Mouse (Mus musculus): ENCODE data around the gene Ipo7. TPM values are rescaled to one million over a fixed set of nuclear protein-coding genes. Genes with fewer than 3 reads are reported as not detected.
"Not testable (repeated sequence)": the region's sequence is repeated elsewhere in the genome, so short reads cannot be mapped to it uniquely, and the experiment has no call there.

Gene Ipo7
- polyA plus RNA-seq, 1 experiment from 2014 or later = 58.6 TPM

DNA sequence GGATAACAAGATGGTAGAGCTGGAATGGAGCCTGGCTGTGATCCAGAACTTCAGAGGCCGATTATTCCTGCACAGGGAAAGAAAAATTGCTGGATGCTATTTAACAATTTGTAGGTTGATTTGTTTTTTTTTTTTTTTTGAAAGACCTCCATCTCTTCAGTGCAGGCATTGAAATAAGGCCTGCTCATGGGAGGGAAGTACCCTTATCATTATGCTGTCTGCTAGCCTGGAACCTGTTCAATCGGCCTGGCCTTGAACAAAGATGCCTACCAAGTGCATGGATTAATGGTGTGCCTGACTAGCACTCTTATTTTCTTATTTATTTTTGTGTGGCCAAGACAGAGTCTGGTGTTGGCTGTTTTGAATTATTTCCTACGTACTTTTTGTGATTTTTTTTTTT is 12.3 kb downstream of the Ipo7 start:
- Histone ChIP-seq H3K27ac (no peak overlapping the region), H3K4me2 (no peak overlapping the region), H3K9ac (no peak overlapping the region), H3K9me3 (no peaks in the 10 kb centered on the region), H3K27me3 (no peaks in the 10 kb centered on the region), H3K36me3 (replicated peaks) (peaks cover 37% of the 10 kb centered on the region), H3K4me1 (no peaks in the 10 kb centered on the region), H3K4me3 (replicated peaks) (no peak overlapping the region)
- 88% methylated on average over 3 of the region's 3 CpGs for WGBS
- no peak for ATAC-seq (ENCODE audit: low FRiP score)

DNA sequence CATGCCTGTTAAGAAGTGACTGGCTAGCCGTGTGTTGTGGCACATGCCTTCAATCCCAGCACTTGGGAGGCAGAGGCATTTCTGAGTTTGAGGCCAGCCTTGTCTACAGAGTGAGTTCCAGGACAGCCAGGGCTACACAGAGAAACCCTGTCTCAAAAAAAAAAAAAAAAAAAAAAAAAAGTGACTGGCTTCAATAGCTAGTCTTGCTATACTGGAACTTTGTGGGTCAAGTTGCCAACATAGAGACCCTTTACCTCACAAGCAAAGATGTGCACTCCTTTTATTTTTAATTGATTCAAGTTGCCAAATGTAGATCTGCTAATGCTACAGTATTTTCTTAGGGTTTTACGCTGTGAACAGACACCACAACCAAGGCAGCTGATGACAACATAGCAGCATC is 39.6 kb downstream of the Ipo7 start:
- not testable (repeated sequence) for ATAC-seq (ENCODE audit: low FRiP score)
- H3K36me3 ChIP-seq (replicated peaks) = peaks cover 43% of the 10 kb centered on the region

DNA sequence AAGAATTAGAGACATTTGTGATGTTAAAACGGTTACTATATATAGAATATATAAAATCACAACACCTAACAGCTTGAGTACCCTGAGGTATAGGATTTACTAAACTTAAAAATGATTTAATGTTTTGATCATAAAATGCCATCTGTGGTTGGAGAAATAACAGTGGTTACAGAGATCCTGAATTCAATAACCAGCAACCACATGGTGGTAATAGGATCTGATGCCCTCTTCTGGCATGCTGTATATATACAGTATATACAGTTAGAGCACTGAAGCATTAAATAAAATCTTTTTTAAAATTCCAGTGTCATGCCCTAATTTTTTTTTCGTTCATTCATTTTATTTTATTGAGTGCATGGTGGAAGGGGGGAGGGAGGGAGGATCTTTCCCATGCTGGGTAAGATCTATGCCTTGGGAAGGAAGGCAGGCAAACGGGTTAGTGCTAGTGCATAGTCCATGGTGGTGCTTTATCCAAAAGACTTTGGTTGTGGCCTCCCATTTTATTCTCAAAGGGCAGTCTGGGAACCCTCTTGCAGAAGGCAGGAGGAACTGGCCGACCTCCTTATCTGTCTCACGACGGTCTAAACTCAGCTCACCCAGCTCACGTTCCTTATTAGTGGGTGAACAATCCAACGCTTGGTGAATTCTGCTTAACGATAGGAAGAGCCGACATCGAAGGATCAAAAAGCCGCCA is 41.2 kb downstream of the Ipo7 start:
- no peak overlapping the region for H3K4me2 ChIP-seq
- H3K27ac ChIP-seq = 0 out of 2 replicates have a peak overlapping the region, but pooled peaks have one; percentile 19
- 88% methylated on average over 12 of the region's 12 CpGs for WGBS
- no peaks in the 10 kb centered on the region for H3K9me3 ChIP-seq
- ATAC-seq (ENCODE audit: low FRiP score) = no peak
- no peaks in the 10 kb centered on the region for H3K27me3 ChIP-seq
- H3K36me3 ChIP-seq (replicated peaks) = peaks cover 35% of the 10 kb centered on the region
- no peak overlapping the region for H3K9ac ChIP-seq
- H3K4me1 ChIP-seq = peaks cover 12% of the 10 kb centered on the region
- no peak overlapping the region for H3K4me3 ChIP-seq (replicated peaks)

More for the DNA sequence above, 39.6 kb downstream of the Ipo7 start:
- H3K9me3 ChIP-seq; H3K4me1 ChIP-seq; H3K27ac ChIP-seq; H3K4me2 ChIP-seq; H3K4me3 ChIP-seq (replicated peaks); H3K9ac ChIP-seq; H3K27me3 ChIP-seq: not testable (repeated sequence)
- 96% methylated on average over 2 of the region's 2 CpGs for WGBS

DNA sequence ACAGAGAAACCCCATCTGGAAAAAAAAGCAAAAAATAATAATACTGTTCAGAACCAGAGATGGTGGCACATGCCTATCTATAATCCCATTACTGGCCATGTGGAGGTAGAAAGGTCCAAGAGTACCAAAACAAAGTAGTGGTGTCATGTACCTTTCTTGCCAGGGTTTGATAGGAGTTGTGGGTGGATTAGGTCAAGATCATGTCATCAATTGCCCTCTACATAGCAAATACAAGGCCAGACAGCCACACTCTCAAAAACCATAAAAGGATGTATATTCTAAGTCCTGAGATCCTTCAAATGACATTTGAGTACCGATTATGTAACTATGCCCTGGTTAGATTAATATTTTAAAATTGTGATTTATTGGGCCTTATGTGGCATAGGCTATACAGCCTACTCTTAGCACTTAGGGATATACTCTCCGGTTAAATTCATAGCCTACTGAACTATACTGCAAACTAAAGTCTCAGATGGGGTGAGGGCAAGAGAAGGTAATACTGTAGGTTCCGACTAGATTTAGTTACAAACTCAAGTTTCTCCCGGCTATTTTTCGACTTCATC is 42.1 kb downstream of the Ipo7 start:
- Histone ChIP-seq H3K36me3 (replicated peaks) (peaks cover 27% of the 10 kb centered on the region), H3K4me2 (peak overlapping the region; percentile 55), H3K27ac (peak overlapping the region; percentile 100), H3K4me3 (replicated peaks) (peak overlapping the region; percentile 85), H3K4me1 (peaks cover 12% of the 10 kb centered on the region), H3K9me3 (no peaks in the 10 kb centered on the region), H3K27me3 (no peaks in the 10 kb centered on the region), H3K9ac (peak overlapping the region; percentile 98)
- ATAC-seq (ENCODE audit: low FRiP score) = no peak
- 21% methylated on average over 5 of the region's 5 CpGs for WGBS

DNA sequence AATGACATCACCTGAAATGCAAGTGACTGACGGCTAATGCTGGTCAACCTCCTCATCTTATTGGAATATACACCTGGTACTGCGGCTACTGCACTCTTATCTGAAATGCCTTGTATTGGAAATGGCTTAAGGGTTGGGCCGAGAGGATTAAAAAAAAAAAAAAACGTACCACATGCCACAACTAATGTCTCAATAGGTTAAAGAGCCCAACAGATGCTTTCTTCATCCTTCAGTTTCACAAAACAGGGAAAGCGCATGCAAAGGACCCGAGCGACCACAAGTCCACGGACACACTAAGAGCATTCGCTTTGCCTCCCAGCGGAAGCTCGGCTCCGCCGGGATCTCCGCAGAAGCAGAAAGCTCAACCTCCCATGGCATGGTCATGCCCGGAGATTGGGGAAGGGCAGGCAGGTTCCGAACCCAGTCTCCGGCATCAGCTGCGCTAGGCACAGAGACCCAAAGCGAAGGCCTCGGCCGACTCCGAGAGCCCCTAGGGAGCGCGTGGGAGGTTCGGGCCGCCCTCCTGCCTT is 42.7 kb downstream of the Ipo7 start:
- no peaks in the 10 kb centered on the region for H3K27me3 ChIP-seq
- peaks cover 24% of the 10 kb centered on the region for H3K36me3 ChIP-seq (replicated peaks)
- H3K9me3 ChIP-seq = no peaks in the 10 kb centered on the region
- H3K27ac ChIP-seq = peak overlapping the region; percentile 100
- peak overlapping the region; percentile 55 for H3K4me2 ChIP-seq
- ATAC-seq (ENCODE audit: low FRiP score) = no peak
- H3K9ac ChIP-seq = peak overlapping the region; percentile 98
- H3K4me1 ChIP-seq = peaks cover 12% of the 10 kb centered on the region
- peak overlapping the region; percentile 85 for H3K4me3 ChIP-seq (replicated peaks)
- WGBS = 1% methylated on average over 26 of the region's 26 CpGs

DNA sequence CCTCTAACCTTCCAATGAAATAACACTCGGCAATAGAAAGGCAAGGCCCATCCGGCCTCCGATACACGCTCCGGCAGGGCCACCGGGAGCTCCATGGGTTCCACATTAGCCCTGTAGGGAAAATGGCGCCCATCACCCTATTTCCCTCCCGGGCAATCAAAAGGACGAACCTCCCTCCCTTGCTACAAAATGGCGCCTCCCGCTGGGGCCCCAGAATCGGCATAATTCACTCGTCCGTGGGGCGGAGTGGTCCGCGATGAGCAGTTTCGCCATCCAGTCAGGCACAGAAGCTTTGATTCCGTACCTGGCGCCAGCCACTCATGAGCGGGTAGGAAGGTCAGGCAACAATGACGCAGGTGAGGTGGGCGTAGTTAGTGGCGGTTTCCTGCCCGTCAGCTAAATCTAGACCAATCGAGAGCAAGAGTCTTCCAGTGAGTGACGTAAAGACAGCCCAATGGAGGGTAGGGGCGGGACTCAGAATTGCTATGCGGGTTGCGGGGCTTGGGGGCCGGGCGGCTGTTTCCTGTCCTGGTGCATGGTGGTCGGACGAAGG is 43.2 kb downstream of the Ipo7 start, which contains the start of gene Zfp143:
Zfp143 (plus strand) TSS at position 19 of the 553 bp plus-strand sequence.
- under 1% methylated on average over 34 of the region's 34 CpGs for WGBS
- Histone ChIP-seq H3K4me2 (peak within 1 kb of the TSS; percentile 61), H3K36me3 (replicated peaks) (peaks cover 21% of the 10 kb centered on the region), H3K27ac (peak within 1 kb of the TSS; percentile 100), H3K27me3 (no peaks in the 10 kb centered on the region), H3K4me1 (peaks cover 12% of the 10 kb centered on the region), H3K9ac (peak within 1 kb of the TSS; percentile 98), H3K9me3 (no peaks in the 10 kb centered on the region), H3K4me3 (replicated peaks) (peak within 1 kb of the TSS; percentile 85)
- ATAC-seq (ENCODE audit: low FRiP score) = peak; percentile 99

DNA sequence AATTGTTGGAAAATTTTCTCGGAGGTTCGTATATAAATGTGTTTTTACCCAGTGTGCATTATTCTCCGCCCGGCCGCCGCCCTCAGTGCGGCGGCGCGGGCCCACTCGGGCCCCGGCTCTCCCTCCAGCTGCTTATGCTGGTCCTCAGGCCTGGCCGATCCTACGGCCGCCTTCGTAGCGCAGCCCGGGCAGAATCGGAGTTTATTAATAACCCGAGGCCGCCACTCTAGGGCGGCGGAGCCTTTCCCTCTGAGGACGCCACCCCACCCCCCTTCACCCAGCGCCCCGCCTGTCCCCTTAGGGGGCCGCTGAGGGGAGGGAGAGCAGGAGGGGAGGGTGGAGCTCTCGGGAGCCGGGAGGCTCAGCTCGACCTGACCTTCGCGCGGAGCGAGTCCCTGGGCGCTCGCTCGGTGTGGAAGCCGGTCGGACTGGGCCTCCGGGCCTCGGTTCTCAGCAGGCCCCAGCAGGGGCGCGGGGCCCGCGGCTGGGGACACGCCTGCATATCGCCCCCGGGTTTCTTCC is 43.7 kb downstream of the Ipo7 start:
- Histone ChIP-seq H3K4me2 (peak overlapping the region; percentile 61), H3K9ac (peak overlapping the region; percentile 90), H3K27ac (peak overlapping the region; percentile 100), H3K4me3 (replicated peaks) (peak overlapping the region; percentile 85), H3K36me3 (replicated peaks) (peaks cover 21% of the 10 kb centered on the region), H3K4me1 (peaks cover 12% of the 10 kb centered on the region), H3K9me3 (no peaks in the 10 kb centered on the region), H3K27me3 (no peaks in the 10 kb centered on the region)
- ATAC-seq (ENCODE audit: low FRiP score) = peak; percentile 73
- under 1% methylated on average over 40 of the region's 48 CpGs for whole genome bisulfite sequencing

DNA sequence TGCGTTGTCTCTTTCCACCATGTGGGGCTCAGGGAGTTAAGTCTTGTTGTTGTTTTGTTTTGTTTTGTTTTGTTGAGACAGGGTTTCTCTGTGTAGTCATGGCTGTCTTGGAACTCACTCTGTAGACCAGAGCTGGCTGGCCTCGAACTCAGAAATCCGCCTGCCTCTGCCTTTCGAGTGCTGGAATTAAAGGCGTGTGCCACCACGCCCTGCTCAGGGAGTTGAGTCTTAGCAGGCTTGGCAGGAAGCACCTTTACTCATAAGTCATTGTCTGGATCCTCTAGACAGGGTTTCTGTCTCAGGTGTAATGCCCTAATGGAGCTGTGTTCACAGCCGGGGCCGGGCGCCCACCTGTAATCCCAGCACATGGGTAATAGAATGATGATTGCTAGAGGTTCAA is 45.7 kb downstream of the Ipo7 start:
- Histone ChIP-seq H3K9me3 (no peaks in the 10 kb centered on the region), H3K36me3 (replicated peaks) (peaks cover 31% of the 10 kb centered on the region)
- WGBS = 99% methylated on average over 9 of the region's 9 CpGs

DNA sequence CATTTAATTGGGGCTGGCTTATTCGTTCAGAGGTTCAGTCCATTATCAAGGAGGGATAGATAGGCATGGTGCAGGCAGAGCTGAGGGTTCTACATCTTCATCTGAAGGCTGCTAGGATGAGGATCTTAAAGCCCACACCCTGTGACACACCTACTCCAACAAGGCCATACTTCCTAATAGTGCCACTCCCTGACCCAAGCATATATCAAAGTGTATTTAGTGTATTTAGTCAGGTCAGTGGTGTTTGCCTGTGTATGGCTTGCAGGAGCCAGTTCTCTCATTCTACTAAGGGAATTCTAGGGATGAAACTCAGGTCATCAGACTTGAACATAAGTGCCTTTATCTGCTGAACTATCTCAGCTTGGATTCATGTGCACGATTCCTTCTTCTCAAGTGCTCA is 51.0 kb downstream of the Ipo7 start:
- Histone ChIP-seq H3K27me3 (no peaks in the 10 kb centered on the region), H3K9ac (no peak overlapping the region), H3K4me3 (replicated peaks) (no peak overlapping the region), H3K36me3 (replicated peaks) (peaks cover 61% of the 10 kb centered on the region), H3K4me2 (no peak overlapping the region), H3K27ac (no peak overlapping the region), H3K4me1 (no peaks in the 10 kb centered on the region), H3K9me3 (no peaks in the 10 kb centered on the region)
- ATAC-seq (ENCODE audit: low FRiP score) = no peak
- WGBS = 94% methylated on average over 2 of the region's 2 CpGs

More for the DNA sequence above, 45.7 kb downstream of the Ipo7 start:
- H3K27me3 ChIP-seq = no peaks in the 10 kb centered on the region
- no peak overlapping the region for H3K4me3 ChIP-seq (replicated peaks)
- no peak overlapping the region for H3K4me2 ChIP-seq
- peaks cover 12% of the 10 kb centered on the region for H3K4me1 ChIP-seq
- H3K9ac ChIP-seq = no peak overlapping the region
- ATAC-seq (ENCODE audit: low FRiP score) = no peak
- no peak overlapping the region for H3K27ac ChIP-seq

DNA sequence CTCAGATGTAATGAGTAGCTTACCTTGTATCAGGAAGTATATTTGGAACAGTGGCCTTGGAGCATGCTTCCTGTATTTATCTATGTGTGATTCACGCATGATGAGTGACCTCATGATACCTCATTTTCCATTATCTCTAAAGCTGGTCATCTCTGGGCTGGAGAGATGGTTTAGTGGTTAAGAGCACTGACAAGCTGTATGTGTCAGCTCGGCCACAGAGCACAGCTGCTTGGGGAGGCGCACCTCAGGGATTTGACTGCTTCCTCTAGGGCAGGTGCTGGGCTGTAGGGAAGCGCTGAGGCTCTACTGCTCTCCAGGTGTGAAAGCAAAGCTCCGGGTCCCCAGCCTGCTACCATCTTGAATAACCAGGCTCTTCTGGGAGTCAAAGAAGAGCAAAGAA is 60.1 kb downstream of the Ipo7 start:
- peaks cover 92% of the 10 kb centered on the region for H3K36me3 ChIP-seq (replicated peaks)

DNA sequence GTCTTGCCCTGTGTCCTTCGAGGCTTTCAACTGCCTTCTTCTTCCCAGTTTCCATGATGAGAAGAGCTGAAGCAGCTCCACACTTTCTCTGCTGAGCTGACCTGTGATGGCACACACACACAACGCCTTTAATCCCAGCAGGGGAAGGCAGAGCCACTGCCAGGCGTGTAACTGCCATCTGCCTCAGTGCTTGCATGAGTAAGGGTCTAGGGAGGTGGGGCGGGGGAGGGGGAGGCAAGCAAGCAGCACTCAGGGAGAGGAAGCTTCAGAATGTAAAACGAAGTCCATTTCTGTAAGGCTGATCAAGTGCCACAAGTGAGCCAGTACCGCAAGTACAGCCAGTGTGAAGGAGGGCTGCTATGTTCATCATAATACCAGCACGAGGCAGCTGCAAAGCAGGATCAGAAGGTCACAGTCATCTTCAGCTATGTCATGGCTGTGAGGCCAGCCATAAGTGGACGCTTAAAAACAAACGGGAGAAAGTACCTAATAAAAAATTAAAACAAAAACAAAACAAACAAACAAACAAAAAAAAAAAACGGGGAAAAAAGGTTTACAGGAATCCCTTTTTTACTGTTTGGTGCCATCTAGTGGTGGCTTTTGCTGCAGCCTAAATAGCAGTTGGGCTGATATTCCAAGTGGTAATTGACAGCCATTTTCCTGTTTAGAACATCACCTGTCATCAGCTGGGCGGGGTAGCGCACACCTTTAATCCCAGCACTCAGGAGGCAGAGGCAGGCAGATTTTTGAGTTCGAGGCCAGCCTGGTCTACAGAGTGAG is 65.5 kb downstream of the Ipo7 start:
- 73% methylated on average over 13 of the region's 13 CpGs for WGBS
- Histone ChIP-seq H3K4me3 (replicated peaks) (no peak overlapping the region), H3K27me3 (no peaks in the 10 kb centered on the region), H3K9me3 (no peaks in the 10 kb centered on the region), H3K9ac (no peak overlapping the region), H3K4me2 (no peak overlapping the region), H3K36me3 (replicated peaks) (peaks cover 97% of the 10 kb centered on the region), H3K27ac (peak overlapping the region; percentile 65), H3K4me1 (peaks cover 3% of the 10 kb centered on the region; the same call in 1 of the 2 replicates)
- ATAC-seq (ENCODE audit: low FRiP score) = 0 out of 2 replicates have a peak, but pooled peaks have one; percentile 23

More for the DNA sequence above, 60.1 kb downstream of the Ipo7 start:
- H3K4me1 ChIP-seq = 0 out of 2 replicates have a peak, but pooled peaks cover under 1% of the 10 kb centered on the region
- H3K27ac ChIP-seq = no peak overlapping the region
- H3K27me3 ChIP-seq = no peaks in the 10 kb centered on the region
- no peaks in the 10 kb centered on the region for H3K9me3 ChIP-seq
- 96% methylated on average over 5 of the region's 5 CpGs for WGBS
- no peak overlapping the region for H3K9ac ChIP-seq
- H3K4me3 ChIP-seq (replicated peaks) = no peak overlapping the region
- no peak for ATAC-seq (ENCODE audit: low FRiP score)
- H3K4me2 ChIP-seq = no peak overlapping the region

DNA sequence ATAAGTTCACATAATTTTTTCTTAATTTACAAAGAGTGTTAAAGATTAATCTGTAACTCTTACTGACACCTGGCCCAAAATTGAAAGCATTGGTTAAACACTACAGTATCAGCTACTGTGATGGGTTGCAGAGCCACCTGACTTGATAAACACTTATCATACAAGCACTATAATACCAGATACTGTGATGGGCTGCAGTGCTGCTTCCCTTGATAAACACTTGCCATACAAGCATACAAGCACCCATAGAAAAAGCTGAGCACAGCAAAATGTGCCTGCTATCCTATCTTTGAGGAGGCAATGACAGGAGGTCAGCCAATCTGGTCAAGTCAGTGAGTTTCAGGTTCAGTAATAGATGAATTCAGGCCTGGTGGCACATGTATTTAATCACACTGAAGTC is 67.1 kb downstream of the Ipo7 start:
- H3K27ac ChIP-seq = no peak overlapping the region
- H3K4me2 ChIP-seq = no peak overlapping the region
- peaks cover 97% of the 10 kb centered on the region for H3K36me3 ChIP-seq (replicated peaks)
- ATAC-seq (ENCODE audit: low FRiP score) = no peak
- no peaks in the 10 kb centered on the region for H3K27me3 ChIP-seq
- H3K9me3 ChIP-seq = no peaks in the 10 kb centered on the region
- H3K9ac ChIP-seq = no peak overlapping the region
- H3K4me3 ChIP-seq (replicated peaks) = no peak overlapping the region
- H3K4me1 ChIP-seq = peaks cover 3% of the 10 kb centered on the region; the same call in 1 of the 2 replicates

All from forebrain, embryonic 12.5 days (tissue).